Comparison of ENCODE assay signal across 8 mouse cellular contexts in genomic region chr7:127103960-127104359, GRCm38 (mm10). TPM values are rescaled to one million over a fixed set of nuclear protein-coding genes. Genes with fewer than 3 reads are reported as not detected.
DNase-seq lines count a peak whose midpoint lies in the region; ATAC-seq and TF ChIP-seq lines count a peak whose summit lies in the region.

No protein-coding gene starts in this region.

- H3K4me3 ChIP-seq in spleen, adult 2 months (ENCODE audit: extremely low read depth, insufficient read depth, insufficient read length), result no peak overlapping the region
- H3K4me3 ChIP-seq in embryonic facial prominence, embryonic 12.5 days, result no peak overlapping the region
- no peak overlapping the region for H3K4me3 ChIP-seq in limb, embryonic 13.5 days

- H3K27ac ChIP-seq in spleen, adult 2 months (ENCODE audit: insufficient read depth, low read length), result peak overlapping the region; percentile 29
- peak overlapping the region; percentile 58; the same call in 1 of the 2 replicates for H3K27ac ChIP-seq in embryonic facial prominence, embryonic 12.5 days
- peak overlapping the region; percentile 2; the same call in 1 of the 2 replicates for H3K27ac ChIP-seq in limb, embryonic 13.5 days

- no peak for TF ChIP-seq CTCF in spleen, adult 2 months (IDR thresholded peaks at IDR 0.05; ENCODE audit: extremely low read depth, insufficient read depth, insufficient read length, insufficient replicate concordance)

- peak overlapping the region; percentile 50; the same call in 1 of the 2 replicates for H3K4me2 ChIP-seq in embryonic facial prominence, embryonic 12.5 days (replicated peaks)
- no peak overlapping the region; the same call in 1 of the 2 replicates for H3K4me2 ChIP-seq in limb, embryonic 13.5 days (replicated peaks)

- no peak for TF ChIP-seq POLR2A in spleen, adult 2 months (IDR thresholded peaks at IDR 0.05; ENCODE audit: low read depth, low read length)

- no peaks in the 10 kb centered on the region for H3K36me3 ChIP-seq in spleen, adult 2 months (ENCODE audit: control insufficient read depth, insufficient read depth, low read length)
- H3K36me3 ChIP-seq in embryonic facial prominence, embryonic 12.5 days, result no peaks in the 10 kb centered on the region
- no peaks in the 10 kb centered on the region for H3K36me3 ChIP-seq in limb, embryonic 13.5 days

- no peak for ATAC-seq in embryonic facial prominence, embryonic 12.5 days (ENCODE audit: insufficient number of reproducible peaks, insufficient read depth, low FRiP score, low TSS enrichment)
- ATAC-seq in limb, embryonic 13.5 days (ENCODE audit: low FRiP score, low read depth), result no peak

- peak in 1 of 2 experiments; percentile 35 for DNase-seq in spleen, adult 2 months (ENCODE audit: low read depth in 1 of 2, low spot score in 2 of 2)
- DNase-seq in spleen, postnatal 10 days (ENCODE audit: low spot score in 2 of 2), result no peak
- DNase-seq in thymus, postnatal 25 days, result peak; percentile 58
- no peak for DNase-seq in kidney, postnatal 4 days
- no peak for DNase-seq in adrenal gland, postnatal 25 days
- DNase-seq in frontal cortex, postnatal 36 days (ENCODE audit: low spot score in 2 of 2), result no peak

- 0 out of 2 replicates have a peak overlapping the region, but pooled peaks have one; percentile 8 for H3K9ac ChIP-seq in embryonic facial prominence, embryonic 12.5 days
- H3K9ac ChIP-seq in limb, embryonic 13.5 days, result no peak overlapping the region

- WGBS in spleen, adult 2 months, result 53% methylated on average over 6 of the region's 6 CpGs
- 66% methylated on average over 6 of the region's 6 CpGs for WGBS in embryonic facial prominence, embryonic 12.5 days
- 60% methylated on average over 6 of the region's 6 CpGs for WGBS in limb, embryonic 13.5 days

- peaks cover 5% of the 10 kb centered on the region; the same call in 1 of the 2 replicates for H3K4me1 ChIP-seq in spleen, adult 2 months (ENCODE audit: control insufficient read depth, insufficient read depth, insufficient read length)
- H3K4me1 ChIP-seq in embryonic facial prominence, embryonic 12.5 days, result no peaks in the 10 kb centered on the region
- H3K4me1 ChIP-seq in limb, embryonic 13.5 days, result 0 out of 2 replicates have a peak, but pooled peaks cover 4% of the 10 kb centered on the region

- H3K9me3 ChIP-seq in embryonic facial prominence, embryonic 12.5 days, result no peaks in the 10 kb centered on the region
- H3K9me3 ChIP-seq in limb, embryonic 13.5 days, result no peaks in the 10 kb centered on the region

- no peaks in the 10 kb centered on the region for H3K27me3 ChIP-seq in spleen, adult 2 months (ENCODE audit: control insufficient read depth, insufficient read depth, low read length)
- no peaks in the 10 kb centered on the region for H3K27me3 ChIP-seq in embryonic facial prominence, embryonic 12.5 days
- H3K27me3 ChIP-seq in limb, embryonic 13.5 days, result no peaks in the 10 kb centered on the region

RNA-seq across cellular contexts. Expression of gene AI467606, which starts 12.8 kb away (rescaled TPM):
- polyA plus RNA-seq in spleen, adult 2 months (2012; rRNA removed), result 135 and 221 TPM in 2 replicates
- polyA plus RNA-seq in embryonic facial prominence, embryonic 12.5 days (2016; fragmentation: Nextera tagmentation; extraction: Ambion mirVana), result 1.3 and 1.5 TPM in 2 replicates
- polyA plus RNA-seq in limb, embryonic 13.5 days (2015; fragmentation: Nextera tagmentation; extraction: Ambion mirVana), result 2.6 and 2.7 TPM in 2 replicates
- 0.43 and 1.1 TPM in 2 replicates for total RNA-seq in adrenal gland, postnatal 25 days (2021)

RNA-seq across cellular contexts. Expression of gene Zg16, which starts 16.8 kb away (rescaled TPM):
- 1,018 and 1,065 TPM in 2 replicates for polyA plus RNA-seq in spleen, adult 2 months (2012; rRNA removed)
- not detected in 2 replicates for polyA plus RNA-seq in embryonic facial prominence, embryonic 12.5 days (2016; fragmentation: Nextera tagmentation; extraction: Ambion mirVana)
- polyA plus RNA-seq in limb, embryonic 13.5 days (2015; fragmentation: Nextera tagmentation; extraction: Ambion mirVana), result not detected in 2 replicates
- not detected in 2 replicates for total RNA-seq in adrenal gland, postnatal 25 days (2021)

RNA-seq across cellular contexts. Expression of gene Qprt, which starts 18.1 kb away (rescaled TPM):
- polyA plus RNA-seq in spleen, adult 2 months (2012; rRNA removed), result 5.5 and 5.8 TPM in 2 replicates
- 2.1 and 2.4 TPM in 2 replicates for polyA plus RNA-seq in embryonic facial prominence, embryonic 12.5 days (2016; fragmentation: Nextera tagmentation; extraction: Ambion mirVana)
- polyA plus RNA-seq in limb, embryonic 13.5 days (2015; fragmentation: Nextera tagmentation; extraction: Ambion mirVana), result 3.1 and 3.4 TPM in 2 replicates
- 0.21 TPM in 1 of 2 replicates, not detected in the other for total RNA-seq in adrenal gland, postnatal 25 days (2021)

RNA-seq across cellular contexts. Expression of gene Spn, which starts 33.7 kb away (rescaled TPM):
- polyA plus RNA-seq in spleen, adult 2 months (2012; rRNA removed), result 54.6 and 56.6 TPM in 2 replicates
- polyA plus RNA-seq in embryonic facial prominence, embryonic 12.5 days (2016; fragmentation: Nextera tagmentation; extraction: Ambion mirVana), result 0.13 TPM in 1 of 2 replicates, not detected in the other
- polyA plus RNA-seq in limb, embryonic 13.5 days (2015; fragmentation: Nextera tagmentation; extraction: Ambion mirVana), result 0.25 and 0.34 TPM in 2 replicates
- 0.55 and 1.0 TPM in 2 replicates for total RNA-seq in adrenal gland, postnatal 25 days (2021)

Comparison
In these comparisons a context has a peak if more than half of its experiments do, and no peak if none do; other contexts are left out.
1. H3K27ac ChIP-seq: peak in every context shown above with its lines; median percentile 58 in embryonic facial prominence, embryonic 12.5 days; 29 in spleen, adult 2 months; 2 in limb, embryonic 13.5 days.
2. RNA of gene AI467606, which starts 12.8 kb away (polyA plus RNA-seq): 135 to 221 TPM in spleen, adult 2 months; 2.6 to 2.7 TPM in limb, embryonic 13.5 days and 1.3 to 1.5 TPM in embryonic facial prominence, embryonic 12.5 days; every median in the first group is over 10 times any median in the second.
3. RNA of gene Zg16, which starts 16.8 kb away (polyA plus RNA-seq): 1,018 to 1,065 TPM in spleen, adult 2 months; not detected in embryonic facial prominence, embryonic 12.5 days and not detected in limb, embryonic 13.5 days; every median in the first group is over 1,000 times any median in the second.